Comparison of ENCODE assay signal across 8 mouse cellular contexts in genomic region chr17:85485946-85486533, GRCm38 (mm10).
DNase-seq lines count a peak whose midpoint lies in the region; ATAC-seq and TF ChIP-seq lines count a peak whose summit lies in the region.

No protein-coding gene starts in this region.

- H3K36me3 ChIP-seq in lung, embryonic 14.5 days (ENCODE audit: insufficient read depth): no peaks in the 10 kb centered on the region
- no peaks in the 10 kb centered on the region for H3K36me3 ChIP-seq in limb, embryonic 12.5 days

- peak overlapping the region; percentile 15 for H3K4me3 ChIP-seq in lung, embryonic 14.5 days (ENCODE audit: low read depth, low read length)
- H3K4me3 ChIP-seq in limb, embryonic 12.5 days (replicated peaks): peak overlapping the region; percentile 23; the same call in 1 of the 2 replicates

- peaks cover 98% of the 10 kb centered on the region for H3K27me3 ChIP-seq in lung, embryonic 14.5 days (ENCODE audit: insufficient read depth, low read length)
- peaks cover 91% of the 10 kb centered on the region for H3K27me3 ChIP-seq in limb, embryonic 12.5 days

- no peak overlapping the region for H3K27ac ChIP-seq in lung, embryonic 14.5 days (ENCODE audit: low read depth)
- no peak overlapping the region for H3K27ac ChIP-seq in limb, embryonic 12.5 days

- no peaks in the 10 kb centered on the region for H3K9me3 ChIP-seq in lung, embryonic 14.5 days (ENCODE audit: low read depth, low read length)
- H3K9me3 ChIP-seq in limb, embryonic 12.5 days: no peaks in the 10 kb centered on the region

- no peak overlapping the region for H3K9ac ChIP-seq in lung, embryonic 14.5 days
- H3K9ac ChIP-seq in limb, embryonic 12.5 days (replicated peaks): no peak overlapping the region

- 1% methylated on average over 14 of the region's 14 CpGs for WGBS in lung, embryonic 14.5 days
- WGBS in limb, embryonic 12.5 days: 1% methylated on average over 14 of the region's 14 CpGs

- H3K4me1 ChIP-seq in lung, embryonic 14.5 days (ENCODE audit: insufficient read depth): no peaks in the 10 kb centered on the region
- H3K4me1 ChIP-seq in limb, embryonic 12.5 days (replicated peaks): peaks cover 14% of the 10 kb centered on the region

- TF ChIP-seq CTCF in lung, embryonic 14.5 days (IDR thresholded peaks at IDR 0.05; ENCODE audit: low read depth): no peak

- H3K4me2 ChIP-seq in lung, embryonic 14.5 days: no peak overlapping the region; the same call in 1 of the 2 replicates
- H3K4me2 ChIP-seq in limb, embryonic 12.5 days: peak overlapping the region; percentile 55

- DNase-seq in embryo, embryonic 10.5 days (ENCODE audit: low spot score): peak; percentile 53
- DNase-seq in embryo, embryonic 10 days (ENCODE audit: low spot score): no peak
- DNase-seq in lung, embryonic 14.5 days: no peak
- no peak for DNase-seq in lung, postnatal 25 days (ENCODE audit: low spot score)
- peak; percentile 78 for DNase-seq in retina, postnatal 1 day
- no peak for DNase-seq in frontal cortex, postnatal 14 days (ENCODE audit: low spot score in 2 of 2)
- DNase-seq in layer of hippocampus, postnatal 14 days (ENCODE audit: low spot score in 2 of 2): no peak

- ATAC-seq in lung, embryonic 14.5 days (ENCODE audit: insufficient read depth): no peak
- ATAC-seq in limb, embryonic 12.5 days (ENCODE audit: insufficient number of reproducible peaks, insufficient read depth, low FRiP score, low TSS enrichment, low read depth): no peak

Comparison
In these comparisons a context has a peak if more than half of its experiments do, and no peak if none do; other contexts are left out.
1. DNase-seq: peak in embryo, embryonic 10.5 days (single experiment) and retina, postnatal 1 day (single experiment); none in embryo, embryonic 10 days (single experiment), lung, embryonic 14.5 days (single experiment), lung, postnatal 25 days (single experiment), frontal cortex, postnatal 14 days (0 of 2) and layer of hippocampus, postnatal 14 days (0 of 2).